Mouse (Mus musculus) forebrain, postnatal 0 days (tissue): ENCODE results near the gene Epop. TPM values are rescaled to one million over a fixed set of nuclear protein-coding genes. Genes with fewer than 3 reads are reported as not detected.

Experiments
- ATAC-seq: fragments of 200-750 bp; cut with Nextera tagmentation; 2 replicates; pipeline ENCODE4 v1.8.0; 2017; ENCODE audit warnings: mild to moderate bottlenecking, moderate library complexity
- DNase-seq: peaks from one replicate; pipeline ENCODE4 v3.0.0-alpha.2; 2015
- H3K27ac ChIP-seq: fragments of 300-500 bp; sonication (generic); 2 replicates; pipeline ENCODE4 v1.5.1; 2014; ENCODE audit warnings: low read depth, mild to moderate bottlenecking, antibody characterized with exemption, low read length, moderate library complexity, mixed read lengths
- H3K27me3 ChIP-seq: fragments of 300-500 bp; sonication (generic); 2 replicates; pipeline ENCODE4 v1.6.1; 2014; ENCODE audit warnings: mild to moderate bottlenecking, low read length, mixed read lengths; ENCODE audit not compliant: insufficient read depth
- H3K36me3 ChIP-seq: fragments of 300-500 bp; sonication (generic); 2 replicates; pipeline ENCODE4 v1.6.1; 2014; ENCODE audit warnings: mild to moderate bottlenecking, moderate library complexity; ENCODE audit not compliant: insufficient read depth
- H3K4me1 ChIP-seq: fragments of 300-500 bp; sonication (generic); 2 replicates; pipeline ENCODE4 v1.6.1; 2014; ENCODE audit warnings: antibody characterized with exemption; ENCODE audit not compliant: insufficient read depth
- H3K4me2 ChIP-seq: fragments of 300-500 bp; sonication (generic); 2 replicates; pipeline ENCODE4 v1.6.1; 2014; ENCODE audit warnings: low read depth, mild to moderate bottlenecking, moderate library complexity
- H3K4me3 ChIP-seq: fragments of 300-500 bp; sonication (generic); 2 replicates; pipeline ENCODE4 v1.5.1; 2014; ENCODE audit warnings: low read depth, low read length, mixed read lengths
- H3K9ac ChIP-seq: fragments of 300-500 bp; sonication (generic); 2 replicates; pipeline ENCODE4 v1.6.1; 2014; ENCODE audit warnings: mild to moderate bottlenecking
- H3K9me3 ChIP-seq: fragments of 300-500 bp; sonication (generic); 2 replicates; pipeline ENCODE4 v1.6.1; 2016; ENCODE audit warnings: low read length
- CTCF ChIP-seq: sonication (generic); IDR thresholded peaks from 2 replicates; pipeline ENCODE4 v1.5.1; 2016; ENCODE audit warnings: antibody characterized with exemption, control low read depth, low read depth
- WGBS: fragments of 180-500 bp; shearing (Covaris S2); extraction: QIAGEN DNeasy Blood & Tissue Kit; methylation state at CpG from one replicate; pipeline ENCODE4 v1.1.7; 2014; 5-methylcytosine and 5-hydroxymethylcytosine counted together
- polyA plus RNA-seq: library from polyadenylated mRNA; unstranded; fragments of >200 nt; fragmentation: Nextera tagmentation; extraction: Ambion mirVana; gene quantifications from 2 replicates; pipeline ENCODE4 v1.2.1, GENCODE M21; 2015
- total RNA-seq: library from RNA; depleted of rRNA; stranded (reverse); fragments of >200 nt; gene quantifications from 2 replicates; pipeline ENCODE4 v1.2.3, GENCODE M21; 2014

The Epop gene
- total and polyA plus RNA-seq, 2 experiments from 2014 or later: 3.6 to 6.8 TPM

DNA sequence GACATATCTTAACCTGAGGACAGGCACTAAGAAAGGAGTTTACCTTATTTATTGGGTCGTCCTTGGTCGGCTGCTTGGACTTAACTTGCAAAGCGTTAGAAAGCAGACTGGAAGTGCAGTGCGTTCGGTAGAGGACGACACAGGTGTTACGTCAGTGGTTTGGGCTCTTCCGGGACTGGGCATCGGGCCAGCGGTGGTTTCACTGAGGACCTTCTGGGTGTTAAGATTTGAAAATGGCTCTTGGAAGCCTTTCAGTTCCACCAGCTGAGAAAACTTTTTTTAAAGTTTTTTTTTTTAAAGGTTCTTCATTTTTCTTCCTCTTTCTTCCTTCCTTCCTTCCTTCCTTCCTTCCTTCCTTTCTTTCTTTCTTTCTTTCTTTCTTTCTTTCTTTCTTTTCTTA, 25.6 kb downstream of the Epop start:
- ATAC-seq: no peak

GRCm38 (mm10) chr11:97602223-97602622, 27.3 kb downstream of the Epop start:
- Histone ChIP-seq H3K4me2 (no peak overlapping the region), H3K9me3 (no peaks in the 10 kb centered on the region), H3K36me3 (no peaks in the 10 kb centered on the region), H3K4me1 (no peaks in the 10 kb centered on the region), H3K4me3 (no peak overlapping the region), H3K27ac (no peak overlapping the region), H3K27me3 (no peaks in the 10 kb centered on the region), H3K9ac (no peak overlapping the region)
- WGBS: 18% methylated on average over 6 of the region's 6 CpGs
- no peak for DNase-seq
- no peak for TF ChIP-seq CTCF
- no peak for ATAC-seq

More for the DNA sequence above, 25.6 kb downstream of the Epop start:
- Histone ChIP-seq H3K4me3 (no peak overlapping the region), H3K4me1 (no peaks in the 10 kb centered on the region), H3K9ac (no peak overlapping the region), H3K27ac (no peak overlapping the region), H3K9me3 (no peaks in the 10 kb centered on the region), H3K27me3 (no peaks in the 10 kb centered on the region), H3K36me3 (no peaks in the 10 kb centered on the region), H3K4me2 (no peak overlapping the region)
- no peak for DNase-seq
- 67% methylated on average over 10 of the region's 10 CpGs for WGBS
- TF ChIP-seq CTCF: no peak

DNA sequence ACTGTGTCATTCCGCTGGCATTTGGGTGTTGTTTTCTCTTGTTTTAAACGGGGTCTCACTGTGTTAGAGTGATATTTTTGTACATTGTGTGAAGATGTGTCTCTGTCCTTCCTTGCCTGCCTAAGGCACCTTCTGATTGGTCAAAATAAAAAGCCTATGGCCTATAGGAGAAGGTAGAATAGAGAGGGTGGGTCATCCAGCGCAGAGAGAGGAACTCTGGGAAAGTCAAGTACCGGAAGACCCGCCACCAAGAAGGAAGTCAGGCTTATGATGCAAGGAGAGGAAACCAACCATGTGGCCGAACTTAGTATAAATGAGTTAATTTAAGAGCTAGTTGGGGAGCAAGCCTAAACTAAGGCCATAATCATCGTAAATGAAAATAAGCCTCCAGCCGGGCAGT, 30.4 kb downstream of the Epop start:
- ATAC-seq: no peak
- no peak for TF ChIP-seq CTCF
- Histone ChIP-seq H3K27ac (no peak overlapping the region), H3K27me3 (no peaks in the 10 kb centered on the region), H3K4me2 (no peak overlapping the region), H3K4me1 (no peaks in the 10 kb centered on the region), H3K36me3 (no peaks in the 10 kb centered on the region), H3K9ac (no peak overlapping the region), H3K4me3 (no peak overlapping the region), H3K9me3 (no peaks in the 10 kb centered on the region)
- no peak for DNase-seq
- 92% methylated on average over 8 of the region's 8 CpGs for WGBS

- no peaks in the 10 kb centered on the region for H3K9me3 ChIP-seq
- DNase-seq (no peak), ATAC-seq (no peak)
- H3K36me3 ChIP-seq: no peaks in the 10 kb centered on the region
- no peak overlapping the region for H3K27ac ChIP-seq
- H3K4me3 ChIP-seq: no peak overlapping the region
- no peak overlapping the region for H3K4me2 ChIP-seq
- WGBS: 83% methylated on average over 10 of the region's 10 CpGs
- H3K4me1 ChIP-seq: no peaks in the 10 kb centered on the region
- no peak overlapping the region for H3K9ac ChIP-seq
- no peaks in the 10 kb centered on the region for H3K27me3 ChIP-seq
- TF ChIP-seq CTCF: no peak; the same call in 1 of the 2 replicates
Measured at GRCm38 (mm10) chr11:97597945-97598691, 31.4 kb downstream of the Epop start.

GRCm38 (mm10) chr11:97594136-97594535, 35.4 kb downstream of the Epop start:
- Histone ChIP-seq H3K27me3 (no peaks in the 10 kb centered on the region), H3K4me2 (no peak overlapping the region), H3K36me3 (no peaks in the 10 kb centered on the region), H3K4me3 (no peak overlapping the region), H3K9ac (no peak overlapping the region), H3K4me1 (no peaks in the 10 kb centered on the region), H3K27ac (no peak overlapping the region), H3K9me3 (no peaks in the 10 kb centered on the region)
- TF ChIP-seq CTCF: no peak
- no peak for DNase-seq
- ATAC-seq: no peak
- 53% methylated on average over 6 of the region's 6 CpGs for WGBS

GRCm38 (mm10) chr11:97591910-97592309, 37.6 kb downstream of the Epop start:
- Histone ChIP-seq H3K36me3 (no peaks in the 10 kb centered on the region), H3K27me3 (no peaks in the 10 kb centered on the region), H3K9me3 (no peaks in the 10 kb centered on the region), H3K4me1 (no peaks in the 10 kb centered on the region), H3K27ac (no peak overlapping the region), H3K4me3 (no peak overlapping the region), H3K4me2 (no peak overlapping the region), H3K9ac (no peak overlapping the region)
- DNase-seq (no peak), ATAC-seq (no peak)
- no peak for TF ChIP-seq CTCF
- 37% methylated on average over 5 of the region's 5 CpGs for WGBS

DNA sequence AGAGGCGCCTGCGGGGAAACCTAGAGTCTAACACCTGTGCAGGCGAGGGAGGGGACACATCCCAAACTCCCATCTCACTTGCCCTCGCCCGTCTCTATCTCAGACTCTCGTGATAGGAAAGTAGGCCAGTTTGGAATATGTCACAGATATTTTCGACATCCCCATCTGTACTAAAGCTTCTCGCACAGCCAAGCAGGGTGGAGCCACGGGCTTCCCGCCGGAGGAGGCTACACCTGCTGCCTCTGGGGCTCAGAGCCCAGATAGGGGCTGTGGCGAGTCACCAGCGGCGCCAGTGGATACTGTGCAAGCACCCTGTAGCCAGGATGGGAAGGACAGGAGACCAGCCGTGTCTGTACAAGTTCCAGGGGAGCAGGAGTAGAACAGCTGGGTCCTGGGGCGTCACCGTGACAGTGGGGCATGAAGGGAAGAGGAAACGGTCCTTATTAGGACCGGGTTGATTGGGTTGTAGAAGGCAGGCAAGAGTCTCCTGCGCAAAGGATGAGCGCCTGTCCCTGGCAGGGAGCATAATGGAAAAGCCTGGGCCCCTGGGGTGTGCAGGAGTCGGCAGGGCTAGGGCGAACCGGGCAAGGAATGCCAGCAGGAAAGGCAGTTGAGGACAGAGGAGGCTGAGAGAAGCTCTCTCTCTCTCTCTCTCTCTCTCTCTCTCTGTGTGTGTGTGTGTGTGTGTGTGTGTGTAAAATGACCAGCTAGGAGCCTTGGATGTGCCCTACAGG, 39.1 kb downstream of the Epop start:
- H3K4me1 ChIP-seq: no peaks in the 10 kb centered on the region
- H3K4me3 ChIP-seq: no peak overlapping the region
- DNase-seq (no peak), ATAC-seq (no peak)
- no peak overlapping the region for H3K27ac ChIP-seq
- H3K27me3 ChIP-seq: no peaks in the 10 kb centered on the region
- no peak overlapping the region for H3K9ac ChIP-seq
- TF ChIP-seq CTCF: no peak
- no peak overlapping the region for H3K4me2 ChIP-seq
- no peaks in the 10 kb centered on the region for H3K9me3 ChIP-seq
- no peaks in the 10 kb centered on the region for H3K36me3 ChIP-seq
- 31% methylated on average over 24 of the region's 24 CpGs for WGBS
